Mouse (Mus musculus): Measurements from ENCODE around the gene Tmem38a. TPM values are rescaled to one million over a fixed set of nuclear protein-coding genes. Genes with fewer than 3 reads are reported as not detected.

Tmem38a gene
- 6.0 and 7.0 TPM in 2 replicates for polyA plus RNA-seq (2015; fragmentation: Nextera tagmentation; extraction: Ambion mirVana)

DNA sequence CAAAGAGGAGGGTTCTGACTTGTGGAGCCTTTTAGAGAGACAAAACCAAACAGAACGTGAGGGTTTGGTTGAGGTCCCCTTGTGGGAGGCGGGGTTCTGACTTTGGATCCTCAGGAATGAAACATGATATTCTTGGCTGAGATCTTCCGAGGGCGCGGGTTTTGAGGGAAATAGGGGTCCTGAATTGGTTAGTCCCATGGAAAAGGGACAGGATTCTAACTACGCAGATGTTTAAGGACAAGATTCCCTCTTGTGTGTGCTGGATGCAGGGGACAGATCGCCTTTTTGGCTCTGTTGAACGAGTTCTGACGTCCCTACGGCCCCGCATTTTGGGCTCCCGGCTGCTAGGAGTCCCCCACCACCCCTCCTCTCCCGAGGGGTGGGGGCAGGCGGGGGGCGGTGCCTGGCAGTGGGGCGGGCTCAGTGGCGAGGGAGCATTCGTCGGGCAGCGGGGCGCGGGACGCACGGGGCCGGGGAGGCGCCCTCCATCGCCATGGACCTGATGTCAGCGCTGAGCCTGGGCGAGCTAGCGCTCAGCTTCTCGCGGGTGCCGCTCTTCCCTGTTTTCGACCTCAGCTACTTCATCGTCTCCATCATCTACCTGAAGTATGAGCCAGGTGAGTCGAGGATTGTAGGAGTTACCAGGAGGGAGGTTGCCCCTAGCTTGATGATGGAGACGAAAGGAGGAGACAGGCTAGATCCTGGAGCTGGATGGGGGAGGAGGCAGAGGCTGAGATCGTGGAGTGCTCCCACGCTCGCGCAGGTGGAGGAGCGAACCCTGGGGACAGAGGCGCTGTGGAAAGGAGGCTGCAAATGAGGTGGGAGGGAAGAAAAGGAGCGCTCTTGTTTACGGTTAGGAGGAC, at the start of gene Tmem38a:
Tmem38a (plus strand) TSS at position 445 of the 863 bp plus-strand sequence.
- peak within 1 kb of the TSS; percentile 71 for H3K4me3 ChIP-seq (ENCODE audit: low read depth, low read length)
- no peaks in the 10 kb centered on the region for H3K27me3 ChIP-seq (replicated peaks; ENCODE audit: control insufficient read depth, insufficient read depth, low read length)
- no peaks in the 10 kb centered on the region for H3K9me3 ChIP-seq (ENCODE audit: control insufficient read depth)
- H3K36me3 ChIP-seq (ENCODE audit: control insufficient read depth, insufficient read depth) = peaks cover 26% of the 10 kb centered on the region
- H3K4me2 ChIP-seq (replicated peaks; ENCODE audit: low read depth) = peak within 1 kb of the TSS; percentile 95
- H3K4me1 ChIP-seq (replicated peaks; ENCODE audit: control insufficient read depth, insufficient read depth, low read length) = 0 out of 2 replicates have a peak, but pooled peaks cover 4% of the 10 kb centered on the region
- H3K9ac ChIP-seq (ENCODE audit: low read depth, low read length) = peak within 1 kb of the TSS; percentile 52
- peak within 1 kb of the TSS; percentile 90 for H3K27ac ChIP-seq (ENCODE audit: low read depth, low read length)
- ATAC-seq = no peak
- 0% methylated on average over 45 of the region's 45 CpGs for WGBS
- TF ChIP-seq CTCF (IDR thresholded peaks at IDR 0.05; ENCODE audit: low read depth) = no peak

DNA sequence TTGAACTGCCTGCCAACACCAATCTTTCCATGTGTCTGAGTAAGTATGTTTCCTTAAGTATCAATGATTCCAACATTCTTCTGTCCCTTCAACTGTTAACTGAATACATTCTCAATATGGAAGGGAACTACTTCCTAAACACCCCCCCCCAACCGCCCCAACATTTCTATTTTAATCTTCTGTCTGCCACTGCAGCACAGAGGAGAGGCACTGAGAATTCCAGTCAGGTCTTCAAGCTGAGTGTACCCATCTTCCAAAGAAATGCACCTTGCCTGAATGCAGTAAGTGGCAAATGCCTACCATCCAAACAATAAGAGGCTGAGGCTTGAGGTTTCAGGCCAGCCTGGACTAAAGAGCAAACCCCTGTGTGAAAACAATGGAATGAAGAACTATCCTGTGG, 39.8 kb upstream of the Tmem38a start:
- Histone ChIP-seq H3K4me2 (replicated peaks; ENCODE audit: low read depth) (no peak overlapping the region), H3K27ac (ENCODE audit: low read depth, low read length) (no peak overlapping the region), H3K9ac (ENCODE audit: low read depth, low read length) (no peak overlapping the region), H3K36me3 (ENCODE audit: control insufficient read depth, insufficient read depth) (no peaks in the 10 kb centered on the region), H3K27me3 (replicated peaks; ENCODE audit: control insufficient read depth, insufficient read depth, low read length) (no peaks in the 10 kb centered on the region), H3K9me3 (ENCODE audit: control insufficient read depth) (no peaks in the 10 kb centered on the region), H3K4me3 (ENCODE audit: low read depth, low read length) (no peak overlapping the region), H3K4me1 (replicated peaks; ENCODE audit: control insufficient read depth, insufficient read depth, low read length) (no peaks in the 10 kb centered on the region)
- TF ChIP-seq CTCF (IDR thresholded peaks at IDR 0.05; ENCODE audit: low read depth) = no peak
- no peak for ATAC-seq
- WGBS = 91% methylated on average over 1 of the region's 1 CpGs

DNA sequence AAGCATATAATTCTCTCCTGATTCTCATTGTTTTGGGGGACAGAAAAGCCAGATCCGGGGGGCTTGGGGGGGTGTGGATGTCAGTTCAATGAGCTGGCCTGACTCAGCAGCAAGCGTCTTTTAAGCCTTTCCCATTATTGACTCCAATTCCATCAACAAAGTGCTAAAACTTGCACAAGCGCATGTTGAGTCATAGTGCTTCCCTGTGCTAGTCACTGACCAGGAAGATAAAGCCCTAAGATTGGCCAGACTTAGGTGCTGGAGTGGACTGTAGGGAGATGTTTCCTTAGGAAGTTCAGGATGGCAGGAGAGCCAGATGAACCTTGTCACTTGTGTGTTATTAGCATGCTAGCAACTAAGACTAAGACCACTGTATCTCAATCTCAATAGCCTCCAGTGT, 37.0 kb upstream of the Tmem38a start:
- no peak for TF ChIP-seq CTCF (IDR thresholded peaks at IDR 0.05; ENCODE audit: low read depth)
- H3K4me3 ChIP-seq (ENCODE audit: low read depth, low read length) = no peak overlapping the region
- H3K36me3 ChIP-seq (ENCODE audit: control insufficient read depth, insufficient read depth) = no peaks in the 10 kb centered on the region
- H3K4me2 ChIP-seq (replicated peaks; ENCODE audit: low read depth) = no peak overlapping the region
- no peak for ATAC-seq
- H3K27ac ChIP-seq (ENCODE audit: low read depth, low read length) = no peak overlapping the region
- H3K9ac ChIP-seq (ENCODE audit: low read depth, low read length) = no peak overlapping the region
- WGBS = 83% methylated on average over 3 of the region's 3 CpGs
- H3K27me3 ChIP-seq (replicated peaks; ENCODE audit: control insufficient read depth, insufficient read depth, low read length) = no peaks in the 10 kb centered on the region
- H3K4me1 ChIP-seq (replicated peaks; ENCODE audit: control insufficient read depth, insufficient read depth, low read length) = no peaks in the 10 kb centered on the region
- no peaks in the 10 kb centered on the region for H3K9me3 ChIP-seq (ENCODE audit: control insufficient read depth)

DNA sequence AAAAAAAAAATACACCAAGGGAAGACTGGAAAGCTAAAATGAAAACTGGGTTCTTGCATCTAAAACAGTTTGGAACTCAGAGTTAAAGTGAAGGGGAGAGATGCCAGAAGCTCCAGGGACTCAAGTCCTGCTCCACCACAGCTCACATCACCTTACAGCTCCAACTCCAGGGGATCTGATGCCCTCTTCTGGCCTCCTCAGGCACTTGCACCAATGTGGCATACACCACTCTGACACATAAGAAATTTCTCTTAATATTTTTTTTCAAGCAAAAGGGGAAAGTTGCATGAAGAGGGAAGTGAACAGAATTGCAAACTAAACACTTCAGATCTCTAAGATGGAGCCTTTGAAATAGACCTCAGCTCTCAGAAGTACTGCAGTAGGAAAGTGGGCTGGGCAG, 32.6 kb upstream of the Tmem38a start:
- no peaks in the 10 kb centered on the region for H3K9me3 ChIP-seq (ENCODE audit: control insufficient read depth)
- peak; percentile 57 for TF ChIP-seq CTCF (IDR thresholded peaks at IDR 0.05; ENCODE audit: low read depth)
- H3K4me1 ChIP-seq (replicated peaks; ENCODE audit: control insufficient read depth, insufficient read depth, low read length) = no peaks in the 10 kb centered on the region
- no peaks in the 10 kb centered on the region for H3K27me3 ChIP-seq (replicated peaks; ENCODE audit: control insufficient read depth, insufficient read depth, low read length)
- H3K9ac ChIP-seq (ENCODE audit: low read depth, low read length) = no peak overlapping the region
- H3K27ac ChIP-seq (ENCODE audit: low read depth, low read length) = no peak overlapping the region
- no peak overlapping the region for H3K4me2 ChIP-seq (replicated peaks; ENCODE audit: low read depth)
- no peak overlapping the region for H3K4me3 ChIP-seq (ENCODE audit: low read depth, low read length)
- no peaks in the 10 kb centered on the region for H3K36me3 ChIP-seq (ENCODE audit: control insufficient read depth, insufficient read depth)
- ATAC-seq = no peak

DNA sequence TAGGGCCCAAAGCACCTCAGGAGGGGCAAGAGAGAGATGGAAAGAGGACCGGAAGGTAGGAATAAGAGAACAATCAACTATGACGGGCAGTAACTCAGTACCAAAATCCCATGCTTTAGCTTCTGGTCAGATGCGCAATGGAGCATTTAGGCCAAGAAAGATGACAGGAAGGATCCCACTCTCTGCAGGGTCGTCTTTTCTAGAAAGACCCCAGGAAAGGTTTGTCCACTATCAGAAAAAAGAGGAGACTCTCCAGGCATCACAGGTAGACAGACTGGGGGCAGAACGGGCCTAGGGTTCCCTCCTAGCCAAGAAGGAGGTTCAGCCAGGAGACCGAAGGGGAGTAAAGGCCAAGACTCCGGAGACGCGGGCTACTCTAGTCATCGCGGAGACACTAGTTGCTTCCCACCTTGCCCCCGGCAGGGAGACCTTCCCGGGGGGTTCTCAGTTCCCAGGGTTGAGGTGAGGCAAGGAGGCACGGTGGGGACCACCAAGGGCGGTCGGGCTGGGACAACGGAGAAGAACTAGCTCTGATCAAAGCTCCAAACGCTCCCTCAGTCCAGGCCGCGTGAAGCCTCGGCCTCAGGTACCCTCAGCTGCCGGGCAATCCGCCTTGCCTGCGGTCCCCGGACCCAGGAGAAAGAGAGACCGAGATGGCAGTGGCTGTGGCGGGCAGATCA, 24.6 kb upstream of the Tmem38a start:
- H3K9me3 ChIP-seq (ENCODE audit: control insufficient read depth) = no peaks in the 10 kb centered on the region
- no peaks in the 10 kb centered on the region for H3K36me3 ChIP-seq (ENCODE audit: control insufficient read depth, insufficient read depth)
- peak overlapping the region; percentile 75 for H3K4me2 ChIP-seq (replicated peaks; ENCODE audit: low read depth)
- peaks cover 10% of the 10 kb centered on the region; the same call in 1 of the 2 replicates for H3K4me1 ChIP-seq (replicated peaks; ENCODE audit: control insufficient read depth, insufficient read depth, low read length)
- H3K27ac ChIP-seq (ENCODE audit: low read depth, low read length) = peak overlapping the region; percentile 87
- H3K4me3 ChIP-seq (ENCODE audit: low read depth, low read length) = peak overlapping the region; percentile 89
- no peak for ATAC-seq
- TF ChIP-seq CTCF (IDR thresholded peaks at IDR 0.05; ENCODE audit: low read depth) = no peak
- WGBS = 2% methylated on average over 26 of the region's 27 CpGs
- H3K27me3 ChIP-seq (replicated peaks; ENCODE audit: control insufficient read depth, insufficient read depth, low read length) = no peaks in the 10 kb centered on the region
- H3K9ac ChIP-seq (ENCODE audit: low read depth, low read length) = peak overlapping the region; percentile 97
